Mouse (Mus musculus) bone marrow, adult 2 months (tissue): ENCODE data around the gene Tdp1. TPM values are rescaled to one million over a fixed set of nuclear protein-coding genes. Genes with fewer than 3 reads are reported as not detected.

Experiments used
- H3K27ac ChIP-seq: fragments of 200-500 bp; 2 replicates; pipeline ENCODE4 v1.5.1; 2012; ENCODE audit warnings: low read depth, mild to moderate bottlenecking, control low read depth, inconsistent platforms, low read length; ENCODE audit not compliant: control insufficient read depth, poor library complexity, insufficient read depth
- H3K4me1 ChIP-seq: fragments of 200-500 bp; 2 replicates; pipeline ENCODE4 v1.6.1; 2011; ENCODE audit warnings: low read length; ENCODE audit not compliant: control insufficient read depth, insufficient read depth
- H3K4me3 ChIP-seq: fragments of 200-500 bp; replicated peaks from 2 replicates; pipeline ENCODE3; 2011; ENCODE audit warnings: mild to moderate bottlenecking, low read depth, low read length, control low read depth; ENCODE audit not compliant: control insufficient read depth
- CTCF ChIP-seq: fragments of 200-500 bp; IDR thresholded peaks from 2 replicates; pipeline ENCODE4 v1.5.1; 2011; ENCODE audit warnings: low read length, control low read depth; ENCODE audit not compliant: control insufficient read depth, insufficient read depth
- POLR2A ChIP-seq: fragments of 200-500 bp; IDR thresholded peaks from 2 replicates; pipeline ENCODE4 v1.6.1; 2011; ENCODE audit warnings: low read depth, mild to moderate bottlenecking, control low read depth, low read length, borderline replicate concordance; ENCODE audit not compliant: control insufficient read depth
- WGBS: fragments of 180-500 bp; shearing (Covaris S2); methylation state at CpG from one replicate; pipeline ENCODE4 v1.1.7; 2018; 5-methylcytosine and 5-hydroxymethylcytosine counted together
- polyA plus RNA-seq: library from polyadenylated mRNA; stranded (reverse); fragments of >200 nt; gene quantifications from 2 replicates; pipeline ENCODE4 v1.2.4, GENCODE M21; 2011; ENCODE audit warnings: low replicate concordance; ENCODE audit not compliant: missing spikeins, insufficient read depth, insufficient read length

Tdp1 gene
- polyA plus RNA-seq, 1 experiment = 25.1 TPM

GRCm38 (mm10) chr12:99853323-99854258 lies 30.7 kb upstream of the Tdp1 start:
- WGBS = 81% methylated on average over 14 of the region's 14 CpGs
- Histone ChIP-seq H3K4me3 (no peak overlapping the region), H3K27ac (no peak overlapping the region), H3K4me1 (no peaks in the 10 kb centered on the region; the same call in 1 of the 2 replicates)
- no peak for TF ChIP-seq CTCF
- no peak for TF ChIP-seq POLR2A

DNA sequence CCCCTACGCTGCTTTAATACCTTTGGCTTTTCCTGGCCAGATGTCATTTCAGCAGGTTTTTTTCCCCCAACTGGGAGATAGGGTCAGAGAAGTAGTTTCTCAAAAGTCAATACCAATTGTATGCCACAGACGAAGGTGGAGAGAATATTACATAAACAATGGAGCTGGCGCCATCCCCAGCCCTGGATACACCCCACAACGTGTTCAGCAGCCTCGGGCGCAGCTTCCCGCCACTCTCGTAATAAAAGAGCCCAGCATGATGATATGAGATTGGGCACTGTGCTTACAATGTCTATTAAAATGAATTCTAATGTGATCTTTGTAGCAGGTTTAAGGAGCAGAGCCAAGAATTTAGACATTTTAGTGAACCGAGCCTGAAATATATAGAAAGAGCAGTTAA lies 28.3 kb upstream of the Tdp1 start:
- H3K27ac ChIP-seq = no peak overlapping the region
- TF ChIP-seq CTCF (no peak), POLR2A (no peak)
- WGBS = 84% methylated on average over 9 of the region's 9 CpGs
- H3K4me1 ChIP-seq = no peaks in the 10 kb centered on the region
- no peak overlapping the region for H3K4me3 ChIP-seq

GRCm38 (mm10) chr12:99858664-99859063 lies 25.7 kb upstream of the Tdp1 start:
- H3K27ac ChIP-seq = no peak overlapping the region
- WGBS = 82% methylated on average over 5 of the region's 5 CpGs
- no peaks in the 10 kb centered on the region for H3K4me1 ChIP-seq
- TF ChIP-seq CTCF (no peak), POLR2A (no peak)
- no peak overlapping the region for H3K4me3 ChIP-seq

GRCm38 (mm10) chr12:99859391-99860100 lies 24.8 kb upstream of the Tdp1 start:
- WGBS = 85% methylated on average over 3 of the region's 3 CpGs
- no peaks in the 10 kb centered on the region for H3K4me1 ChIP-seq
- no peak overlapping the region for H3K4me3 ChIP-seq
- no peak overlapping the region for H3K27ac ChIP-seq
- TF ChIP-seq POLR2A (no peak), CTCF (no peak)

DNA sequence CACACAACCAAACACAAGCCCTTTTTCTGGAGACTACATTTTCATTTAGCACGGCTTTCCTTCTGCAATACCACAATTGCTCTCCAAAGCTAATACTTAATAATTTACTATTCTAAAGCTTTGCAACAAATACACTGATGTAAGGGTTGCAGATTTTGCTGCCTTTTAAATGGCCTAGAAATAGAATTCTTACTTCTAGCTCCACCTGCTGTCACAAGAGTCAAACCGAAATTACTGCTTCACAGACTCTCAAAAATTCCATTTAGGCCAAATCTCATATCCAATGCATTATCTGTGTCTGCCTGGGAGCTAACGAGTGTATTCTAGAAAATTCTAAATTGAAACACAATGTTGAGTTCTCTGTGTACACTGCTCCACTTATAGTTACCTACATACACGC lies 23.3 kb upstream of the Tdp1 start:
- Histone ChIP-seq H3K4me1 (no peaks in the 10 kb centered on the region), H3K27ac (no peak overlapping the region), H3K4me3 (no peak overlapping the region)
- WGBS = 78% methylated on average over 4 of the region's 4 CpGs
- TF ChIP-seq POLR2A (no peak), CTCF (no peak)

DNA sequence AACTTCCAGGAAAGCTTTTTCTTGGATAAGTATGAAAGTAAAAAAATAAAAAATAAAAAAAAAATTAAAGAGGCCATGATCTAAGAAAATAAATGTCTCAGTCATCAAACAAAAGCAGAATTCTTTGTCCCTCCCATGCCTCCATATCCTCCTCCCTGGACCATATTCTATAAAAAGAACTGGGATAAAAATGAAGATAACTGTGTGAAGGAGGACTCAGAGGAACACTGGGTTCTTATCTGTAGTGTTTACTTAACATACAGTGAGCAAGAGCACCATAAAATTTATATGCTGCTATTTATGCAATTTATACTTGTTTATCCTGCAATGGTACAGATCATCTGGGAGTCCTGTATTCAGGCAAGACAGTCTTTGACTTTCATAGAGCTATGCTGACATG lies 19.7 kb upstream of the Tdp1 start:
- no peak overlapping the region for H3K27ac ChIP-seq
- no peak for TF ChIP-seq CTCF
- no peak for TF ChIP-seq POLR2A
- no peaks in the 10 kb centered on the region for H3K4me1 ChIP-seq
- no peak overlapping the region for H3K4me3 ChIP-seq

GRCm38 (mm10) chr12:99868821-99869220 lies 15.5 kb upstream of the Tdp1 start:
- H3K4me1 ChIP-seq = no peaks in the 10 kb centered on the region
- H3K27ac ChIP-seq = no peak overlapping the region
- H3K4me3 ChIP-seq = no peak overlapping the region
- TF ChIP-seq CTCF (no peak), POLR2A (no peak)
- 74% methylated on average over 1 of the region's 1 CpGs for WGBS

DNA sequence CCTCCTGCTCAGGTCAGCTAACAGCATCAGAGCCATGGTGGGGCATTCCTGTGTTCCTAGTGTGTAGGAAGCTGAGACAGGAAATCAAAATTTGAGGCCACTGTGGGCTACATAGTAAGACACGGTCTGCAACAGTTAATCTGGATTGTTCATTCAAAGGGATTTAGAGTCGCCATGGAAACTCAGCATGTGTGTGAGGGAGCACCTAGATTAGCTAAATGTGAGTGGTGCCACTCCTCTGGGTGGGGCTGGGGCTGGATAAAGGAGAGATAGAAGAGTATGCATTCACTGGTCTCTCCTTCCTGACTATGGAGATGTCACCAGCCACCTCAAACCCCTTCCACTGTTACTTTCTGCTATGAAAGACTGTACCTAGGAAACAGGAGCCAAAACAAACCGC lies 10.9 kb upstream of the Tdp1 start:
- TF ChIP-seq POLR2A (no peak), CTCF (no peak)
- H3K4me1 ChIP-seq = no peaks in the 10 kb centered on the region; the same call in 1 of the 2 replicates
- WGBS = 67% methylated on average over 3 of the region's 3 CpGs
- no peak overlapping the region for H3K27ac ChIP-seq
- H3K4me3 ChIP-seq = no peak overlapping the region

GRCm38 (mm10) chr12:99874609-99875008 lies 9.7 kb upstream of the Tdp1 start:
- no peak overlapping the region for H3K27ac ChIP-seq
- no peaks in the 10 kb centered on the region; the same call in 1 of the 2 replicates for H3K4me1 ChIP-seq
- TF ChIP-seq CTCF (no peak), POLR2A (no peak)
- 5% methylated on average over 6 of the region's 6 CpGs for WGBS
- H3K4me3 ChIP-seq = no peak overlapping the region
